Mouse (Mus musculus) heart, adult 2 months (tissue): ENCODE measurements around the gene Cul3.

Source experiments
- CTCF ChIP-seq: fragments of 200-600 bp; IDR thresholded peaks from 2 replicates; pipeline ENCODE4 v1.8.1; 2022; ENCODE audit warnings: antibody characterized with exemption, mild to moderate bottlenecking, moderate library complexity
- POLR2A ChIP-seq: fragments of 200-500 bp; IDR thresholded peaks from 2 replicates; pipeline ENCODE4 v1.6.1; 2011; ENCODE audit warnings: mild to moderate bottlenecking, low read depth, low read length, control low read depth; ENCODE audit not compliant: insufficient read depth

DNA sequence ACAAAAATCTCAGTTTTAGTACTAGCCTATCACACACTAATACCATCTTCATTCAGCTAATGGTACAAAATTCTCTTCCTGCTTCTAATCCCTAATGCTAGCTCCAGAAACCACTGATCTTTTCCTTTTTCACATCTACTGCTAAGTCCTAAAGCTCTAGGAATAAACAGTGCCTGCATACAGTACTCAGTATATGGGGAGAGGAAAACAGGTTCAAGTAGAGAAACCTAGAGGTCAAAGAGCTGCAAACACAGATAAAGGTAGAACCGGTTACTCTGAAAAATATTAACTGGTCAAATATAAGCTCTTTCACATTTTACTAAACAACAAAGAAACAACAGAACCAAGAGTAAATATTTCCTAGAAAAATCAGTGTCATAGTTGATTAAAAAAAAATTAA is 1.9 kb downstream of the Cul3 start:
- TF ChIP-seq POLR2A (no peak), CTCF (no peak)
